Mouse (Mus musculus) skeletal muscle tissue, adult 2 months (tissue): ENCODE results near the gene Fbxo47.

Experiments
- DNase-seq: peaks from one replicate; pipeline ENCODE4 v3.0.0-alpha.2; 2012; ENCODE audit warnings: low read depth, low spot score

Fbxo47 gene

DNA sequence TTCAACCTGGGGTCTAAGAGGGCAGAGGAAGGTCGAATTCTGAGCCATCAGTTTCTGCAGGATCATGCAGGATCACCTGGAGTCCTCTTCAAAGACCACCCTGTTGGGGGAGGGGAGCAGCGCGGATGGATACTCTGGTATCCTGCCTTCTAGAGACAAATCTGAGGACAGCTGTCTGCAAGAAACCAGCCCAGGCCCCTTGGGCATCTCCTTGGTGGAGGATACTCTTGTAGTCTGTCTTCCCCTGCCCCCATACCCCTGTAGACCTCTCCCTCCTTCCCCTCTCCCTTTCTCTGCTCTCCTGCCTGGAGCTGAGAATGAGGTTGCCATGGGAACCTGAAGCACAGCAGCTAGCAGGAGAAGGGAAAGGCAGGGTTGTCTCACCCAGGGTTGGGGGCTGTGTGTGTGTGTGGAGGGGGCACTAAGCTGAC is 71.4 kb downstream of the Fbxo47 start:
- no peak for DNase-seq

DNA sequence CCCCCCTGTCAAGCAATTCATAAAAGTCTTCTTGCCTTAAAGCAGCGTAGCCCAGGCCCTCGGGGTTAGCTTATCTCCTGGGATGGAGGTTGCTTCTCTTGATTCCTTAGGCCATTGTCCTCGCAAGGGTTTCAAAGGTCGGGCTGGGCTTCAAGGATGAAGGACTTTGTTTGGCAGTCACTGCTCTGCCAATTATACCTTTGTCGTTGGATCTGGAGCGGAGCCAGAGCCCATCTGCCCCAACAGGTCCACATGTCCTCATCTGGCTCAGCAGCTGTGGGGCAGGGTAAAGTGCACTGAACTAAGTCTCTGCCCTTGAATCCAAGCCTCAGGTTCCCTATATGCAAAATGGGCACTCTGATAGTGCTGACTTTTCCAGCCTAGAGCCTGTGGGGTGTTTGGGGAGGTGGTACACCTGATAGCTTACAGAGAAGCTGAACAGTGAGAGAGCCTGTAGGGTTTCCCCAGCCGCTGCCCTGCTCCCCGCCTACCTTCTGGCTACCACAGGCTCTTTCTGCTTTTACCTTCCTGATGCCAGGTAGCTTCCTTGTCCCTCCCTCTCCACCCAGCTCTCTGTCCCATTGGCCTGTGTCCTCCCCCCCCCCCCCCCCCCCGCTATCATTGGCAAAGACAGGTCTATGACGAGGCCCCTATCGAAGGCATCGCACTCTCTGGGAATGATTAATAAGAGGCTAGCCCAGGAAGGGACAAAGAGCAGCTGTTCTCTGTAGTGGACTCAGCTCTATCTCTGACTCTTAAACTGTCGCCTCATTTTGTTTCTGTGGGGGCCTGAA is 72.2 kb downstream of the Fbxo47 start:
- no peak for DNase-seq

- no peak for DNase-seq
Observed at GRCm38 (mm10) chr11:97810970-97811369, 73.0 kb downstream of the Fbxo47 start.

- no peak for DNase-seq
Observed at GRCm38 (mm10) chr11:97810356-97810755, 73.6 kb downstream of the Fbxo47 start.

DNA sequence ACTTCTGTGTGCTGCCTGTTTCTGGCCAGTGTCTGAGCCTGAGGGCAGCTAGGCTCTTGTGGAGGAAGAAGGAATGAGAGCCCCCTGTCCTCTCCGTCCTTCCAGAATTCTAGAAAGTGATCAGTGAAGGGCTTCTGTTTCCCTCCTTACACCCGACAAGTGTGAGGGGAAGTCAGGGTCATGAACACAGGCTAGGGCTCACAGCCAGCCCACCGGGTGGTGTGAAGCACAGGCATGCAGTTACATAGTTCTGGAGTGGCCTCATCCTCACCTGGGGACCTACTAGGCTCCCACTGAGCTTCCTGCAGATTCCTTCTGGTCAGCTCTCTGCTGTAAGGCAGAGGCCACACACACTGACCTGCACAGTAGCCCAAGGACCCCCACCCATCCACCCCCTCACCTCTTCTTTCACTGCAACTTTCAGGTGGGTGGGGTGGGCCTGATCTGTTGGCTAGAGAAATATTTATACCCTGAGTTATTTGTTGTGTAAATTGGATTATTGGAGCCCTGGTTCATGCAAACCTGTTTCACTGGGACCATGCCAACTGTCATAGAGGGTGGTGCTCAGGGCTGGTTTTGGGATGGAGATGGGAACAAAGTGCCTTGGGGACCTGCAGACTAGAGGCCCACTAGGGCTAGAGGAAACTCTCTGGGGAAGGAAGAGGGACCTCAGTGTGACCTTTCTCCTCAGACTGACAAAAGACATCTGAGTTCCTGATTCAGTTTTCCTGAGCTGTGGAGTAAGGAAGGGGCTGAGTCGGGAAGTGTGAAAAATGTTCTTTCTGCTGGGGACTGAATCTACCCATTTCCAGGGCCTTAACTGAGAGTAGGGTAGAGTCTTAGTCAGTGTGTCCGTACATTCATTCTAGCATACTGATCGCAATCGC is 74.5 kb downstream of the Fbxo47 start:
- no peak for DNase-seq

DNA sequence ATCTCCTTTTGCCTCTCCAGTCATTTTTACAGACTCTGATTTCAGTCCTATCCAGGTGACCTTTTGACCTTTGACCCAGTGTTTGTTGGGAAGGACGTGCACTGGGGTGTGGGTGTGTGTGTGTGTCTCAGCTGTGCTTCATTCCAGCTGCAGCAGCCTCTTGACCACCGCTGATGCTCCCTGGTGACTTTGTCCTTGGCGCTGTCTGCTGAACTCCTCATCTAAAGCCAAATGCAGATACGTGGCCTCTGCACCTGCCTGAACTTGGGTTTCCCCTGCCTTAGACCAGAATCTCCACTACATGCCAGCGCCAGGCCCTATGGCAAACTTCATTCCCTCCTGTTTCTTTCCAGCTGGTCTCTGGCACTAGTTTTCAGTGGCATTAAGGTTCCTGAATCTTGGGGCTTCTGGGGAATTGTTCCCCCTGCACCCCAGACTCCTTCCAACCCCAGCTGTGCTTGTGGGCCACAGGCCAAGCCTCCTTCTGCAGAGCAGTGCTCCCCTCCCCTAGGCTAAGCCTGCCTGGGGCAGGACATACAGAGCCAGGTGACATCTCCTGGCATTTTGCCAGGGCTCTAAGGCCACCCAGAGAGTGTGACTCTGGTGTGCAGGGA is 75.2 kb downstream of the Fbxo47 start:
- DNase-seq, result no peak

DNA sequence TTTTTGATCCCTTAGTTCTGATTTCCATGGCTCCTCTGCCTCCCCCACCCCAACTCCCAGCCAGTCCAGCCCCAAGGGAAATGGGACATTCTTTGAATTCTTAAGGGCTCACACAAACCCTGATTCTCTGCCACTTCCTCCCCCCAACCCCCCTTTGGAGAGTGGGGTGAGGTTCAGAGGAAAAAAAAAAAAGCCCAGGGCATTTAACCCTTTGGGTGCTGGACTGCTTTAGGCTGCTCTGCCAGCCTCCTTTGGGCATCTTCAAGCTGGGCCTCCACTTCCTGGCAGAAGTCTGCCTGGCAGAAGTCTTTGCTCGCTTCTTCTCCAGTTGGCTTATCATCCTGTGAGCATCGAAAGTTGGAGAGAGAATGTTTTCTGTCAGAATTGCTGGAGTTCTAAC is 75.9 kb downstream of the Fbxo47 start:
- no peak for DNase-seq

DNA sequence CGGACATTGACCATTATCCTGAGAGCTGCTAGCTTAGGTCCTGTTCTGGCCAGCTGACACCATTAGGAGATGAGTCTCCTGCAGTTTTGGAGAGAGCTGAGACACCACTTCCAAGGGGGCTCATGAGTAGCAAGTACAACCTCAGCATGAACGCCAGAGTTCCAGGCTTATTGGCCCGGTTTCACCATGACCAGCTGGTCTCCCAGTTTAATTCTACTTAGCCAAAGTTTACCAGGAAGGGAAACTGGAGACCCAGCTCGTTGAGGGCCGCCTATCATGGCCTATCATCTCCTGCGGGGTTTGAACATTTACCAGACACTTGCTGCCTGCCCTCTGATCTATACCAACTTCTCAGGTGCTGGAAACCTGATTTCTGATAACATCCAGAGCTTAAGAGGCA is 76.3 kb downstream of the Fbxo47 start:
- DNase-seq, result no peak

GRCm38 (mm10) chr11:97806613-97806964 is 77.4 kb downstream of the Fbxo47 start:
- no peak for DNase-seq

- DNase-seq, result no peak
Observed at GRCm38 (mm10) chr11:97805662-97806612, 78.0 kb downstream of the Fbxo47 start.

DNA sequence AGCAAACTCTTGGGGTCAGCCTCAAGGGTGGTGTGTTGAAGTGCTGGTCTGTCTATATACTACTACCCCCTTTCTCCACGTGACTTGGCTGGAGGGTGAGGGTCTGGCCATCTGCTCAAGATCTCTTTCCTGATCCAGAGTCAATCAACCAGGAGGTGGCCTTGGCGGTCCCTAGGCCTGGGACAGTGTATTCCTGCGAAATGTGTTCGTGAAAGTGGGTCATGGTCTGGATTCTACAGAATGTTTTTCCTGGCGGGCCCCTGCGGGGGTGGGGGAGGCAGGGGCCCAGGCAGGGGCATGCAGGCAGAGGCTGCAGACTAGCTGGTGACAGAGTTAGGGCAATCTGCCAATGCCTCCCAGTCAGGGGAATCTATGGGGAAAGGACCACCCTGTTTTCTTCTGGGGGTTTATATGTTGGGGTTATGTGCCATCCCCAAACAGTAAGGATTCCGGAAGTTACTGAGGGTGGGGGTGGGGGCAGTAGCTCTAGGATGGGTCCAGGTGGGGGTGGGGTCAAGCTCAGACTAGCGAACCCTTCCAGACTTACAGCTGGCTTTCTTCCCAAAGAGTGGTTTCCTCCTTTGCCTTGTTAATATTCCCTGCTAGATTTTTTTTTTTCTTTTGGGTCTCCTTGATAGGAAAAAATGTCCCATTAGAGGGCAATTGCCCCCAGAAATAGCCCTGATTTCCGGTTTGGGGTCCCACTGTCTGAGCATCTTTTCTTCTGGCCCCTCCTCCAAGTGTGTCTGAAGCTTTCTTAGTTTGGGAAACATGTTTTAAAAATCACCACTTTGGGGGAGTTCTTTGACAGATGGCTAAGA is 78.9 kb downstream of the Fbxo47 start:
- no peak for DNase-seq

- no peak for DNase-seq
Observed at GRCm38 (mm10) chr11:97803847-97804246, 80.1 kb downstream of the Fbxo47 start.
